Mouse (Mus musculus): Measurements from ENCODE around the gene Rin3.

DNA sequence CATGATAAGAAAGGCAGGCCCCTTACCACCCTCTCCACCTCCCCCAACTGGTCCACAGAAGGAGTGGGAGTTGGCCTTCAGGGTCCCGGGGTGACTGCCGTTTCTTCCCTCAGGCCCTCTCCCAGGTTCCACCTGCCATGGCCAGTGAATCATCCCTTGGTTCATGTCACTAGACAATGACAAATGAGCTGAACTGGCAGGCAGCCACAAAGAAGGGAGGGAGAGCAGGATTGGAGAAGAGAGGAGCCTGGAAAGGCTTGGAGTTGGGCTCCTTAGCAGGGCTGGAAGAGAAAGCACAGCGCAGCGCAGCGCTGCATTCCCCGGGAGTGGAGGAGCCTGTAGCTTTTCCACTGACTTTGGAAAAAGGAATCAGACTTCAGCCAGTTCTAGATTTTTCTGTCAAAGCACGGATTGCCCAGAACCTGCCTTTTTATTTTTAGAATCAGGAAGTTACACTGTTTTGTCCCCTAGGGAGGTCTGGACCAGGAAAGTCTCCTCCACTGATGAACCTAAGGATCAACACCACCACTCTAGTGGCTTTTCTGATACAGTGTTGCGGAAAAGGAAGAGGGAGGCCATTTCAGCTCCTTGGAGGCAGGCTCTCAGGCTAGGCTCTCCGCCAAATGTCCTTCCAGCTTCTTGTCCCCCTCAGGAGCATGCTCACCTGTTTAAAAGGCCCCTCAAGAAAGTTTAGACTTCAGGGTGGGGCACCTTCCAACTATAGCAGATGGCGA, 4.0 kb downstream of the Rin3 start:
- TF ChIP-seq POLR2A (IDR thresholded peaks at IDR 0.05; ENCODE audit: borderline replicate concordance, extremely low read depth, low read depth, low read length) (no peak), CTCF (IDR thresholded peaks at IDR 0.05; ENCODE audit: insufficient read depth, low read length) (no peak)
